ENCODE assay signal across 20 mouse cellular contexts in genomic region chr9:56915695-56916410, GRCm38 (mm10). TPM values are rescaled to one million over a fixed set of nuclear protein-coding genes. Genes with fewer than 3 reads are reported as not detected.
A peak's percentile ranks its signal among the peaks of the same experiment; 100 is the strongest.
DNase-seq lines count a peak whose midpoint lies in the region; ATAC-seq and TF ChIP-seq lines count a peak whose summit lies in the region.
"Had no signal": no experiment of that assay in that cellular context is flagged by ENCODE, and none has a peak within 500 bp of the region (broad histone marks: within the 10 kb centered on the region; RNA-seq: fewer than 3 reads in every experiment).

No protein-coding gene starts in this region.

- peak; percentile 52 for DNase-seq in gastrocnemius, adult 2 months
- DNase-seq in gastrocnemius, postnatal 25 days: no peak
- peak; percentile 24 for DNase-seq in liver, adult 2 months (ENCODE audit: extremely low read depth, low read depth, low spot score)
- no peak for DNase-seq in liver, postnatal 0 days
- peak; percentile 64 for DNase-seq in lung, postnatal 36 days
- DNase-seq: cerebellum, adult 18-20 months; kidney, adult 11 months; liver; lung, embryonic 14.5 days had no signal

- no peak for ATAC-seq in liver, postnatal 0 days
- ATAC-seq in hindbrain, embryonic 12.5 days (ENCODE audit: low FRiP score): no peak
- ATAC-seq: forebrain, embryonic 16.5 days; hindbrain, embryonic 16.5 days; midbrain, embryonic 16.5 days; Patski had no signal

- WGBS in liver, adult 2 months: 60% methylated on average over 5 of the region's 5 CpGs
- WGBS in liver, postnatal 0 days (ENCODE audit: insufficient replicate concordance): 62% methylated on average over 5 of the region's 5 CpGs
- WGBS in hindbrain, embryonic 12.5 days: 84% methylated on average over 5 of the region's 5 CpGs

- no peaks in the 10 kb centered on the region for H3K79me2 ChIP-seq in liver, adult 2 months (ENCODE audit: control insufficient read depth, insufficient read depth, low read length)

- intact Hi-C loops in gastrocnemius, adult 2 months (cut with DNase I): no loop called here

- no peak overlapping the region for H3K9ac ChIP-seq in liver, adult 2 months (ENCODE audit: low read depth, low read length)
- no peak overlapping the region for H3K9ac ChIP-seq in liver, postnatal 0 days (replicated peaks)
- no peak overlapping the region for H3K9ac ChIP-seq in hindbrain, embryonic 12.5 days
- H3K9ac ChIP-seq: embryonic facial prominence, embryonic 12.5 days; lung, embryonic 14.5 days had no signal

- peak overlapping the region; percentile 58 for H3K27ac ChIP-seq in gastrocnemius, adult 2 months
- H3K27ac ChIP-seq in liver, adult 2 months (replicated peaks; ENCODE audit: insufficient read depth, low read depth, low read length): no peak overlapping the region
- H3K27ac ChIP-seq in liver, postnatal 0 days (ENCODE audit: low read depth): no peak overlapping the region
- peak overlapping the region; percentile 32 for H3K27ac ChIP-seq in brown adipose tissue, adult 24 weeks (replicated peaks; ENCODE audit: low read depth, low read length)
- H3K27ac ChIP-seq in hindbrain, embryonic 12.5 days: no peak overlapping the region
- H3K27ac ChIP-seq: embryonic facial prominence, embryonic 12.5 days had no signal

- H3K4me3 ChIP-seq in gastrocnemius, adult 2 months: no peak overlapping the region
- no peak overlapping the region for H3K4me3 ChIP-seq in liver, adult 2 months (ENCODE audit: insufficient read depth, low read depth, low read length)
- no peak overlapping the region for H3K4me3 ChIP-seq in liver, postnatal 0 days (ENCODE audit: low read depth, low read length)
- no peak overlapping the region for H3K4me3 ChIP-seq in brown adipose tissue, adult 24 weeks (ENCODE audit: insufficient read depth, low read depth, low read length)
- H3K4me3 ChIP-seq in hindbrain, embryonic 12.5 days: no peak overlapping the region
- H3K4me3 ChIP-seq: embryonic facial prominence, embryonic 12.5 days had no signal

- H3K27me3 ChIP-seq in liver, adult 2 months (ENCODE audit: control insufficient read depth, insufficient read depth, low read length): no peaks in the 10 kb centered on the region
- no peaks in the 10 kb centered on the region for H3K27me3 ChIP-seq in liver, postnatal 0 days (ENCODE audit: insufficient read depth, low read length)
- H3K27me3 ChIP-seq in hindbrain, embryonic 12.5 days: no peaks in the 10 kb centered on the region
- H3K27me3 ChIP-seq: embryonic facial prominence, embryonic 12.5 days; Patski had no signal

- no peaks in the 10 kb centered on the region; the same call in 1 of the 2 replicates for H3K4me1 ChIP-seq in liver, adult 2 months (ENCODE audit: control insufficient read depth, insufficient read depth, low read length)
- no peaks in the 10 kb centered on the region; the same call in 1 of the 2 replicates for H3K4me1 ChIP-seq in liver, postnatal 0 days (ENCODE audit: insufficient read depth)
- peaks cover 14% of the 10 kb centered on the region for H3K4me1 ChIP-seq in brown adipose tissue, adult 24 weeks (ENCODE audit: control insufficient read depth, insufficient read depth, insufficient read length, low read length)
- no peaks in the 10 kb centered on the region for H3K4me1 ChIP-seq in hindbrain, embryonic 12.5 days
- H3K4me1 ChIP-seq: embryonic facial prominence, embryonic 12.5 days had no signal

- TF ChIP-seq POLR2A in liver, adult 2 months (IDR thresholded peaks at IDR 0.05; ENCODE audit: extremely low read depth, insufficient read depth, low read length): no peak

- H3K9me3 ChIP-seq in liver, postnatal 0 days (ENCODE audit: low read length): no peaks in the 10 kb centered on the region
- H3K9me3 ChIP-seq in hindbrain, embryonic 12.5 days (replicated peaks): no peaks in the 10 kb centered on the region
- H3K9me3 ChIP-seq: embryonic facial prominence, embryonic 12.5 days had no signal

- H3K4me2 ChIP-seq in liver, postnatal 0 days (ENCODE audit: low read depth, low read length): no peak overlapping the region
- no peak overlapping the region for H3K4me2 ChIP-seq in hindbrain, embryonic 12.5 days (replicated peaks)
- H3K4me2 ChIP-seq: embryonic facial prominence, embryonic 12.5 days; lung, embryonic 14.5 days had no signal

- no peak for TF ChIP-seq CTCF in gastrocnemius, adult 2 months (IDR thresholded peaks at IDR 0.05)
- TF ChIP-seq CTCF in liver, adult 2 months (IDR thresholded peaks at IDR 0.05; ENCODE audit: low read depth, low read length): no peak
- TF ChIP-seq CTCF in liver, postnatal 0 days (IDR thresholded peaks at IDR 0.05; ENCODE audit: low read depth): no peak

- peaks cover 11% of the 10 kb centered on the region for H3K36me3 ChIP-seq in liver, adult 2 months (ENCODE audit: control insufficient read depth, insufficient read depth, low read length)
- peaks cover 11% of the 10 kb centered on the region for H3K36me3 ChIP-seq in liver, postnatal 0 days (replicated peaks; ENCODE audit: insufficient read depth, low read length)
- peaks cover 27% of the 10 kb centered on the region for H3K36me3 ChIP-seq in hindbrain, embryonic 12.5 days

- no peak for TF ChIP-seq EP300 in liver, postnatal 0 days (IDR thresholded peaks at IDR 0.05; ENCODE audit: low read depth)

RNA-seq across cellular contexts. Expression of gene Snx33, which starts 12.3 kb away (rescaled TPM):
- 1 to 10 TPM; 4.3 to 4.7 TPM for total RNA-seq in gastrocnemius, adult 2 months (2021)
- total RNA-seq in gastrocnemius, postnatal 25 days (2021): 1 to 10 TPM; 3.4 to 5.4 TPM
- total RNA-seq in liver, adult 2 months (2014; rRNA removed): 7.6 and 8.8 TPM in 2 replicates
- 8.9 and 10.5 TPM in 2 replicates for polyA plus RNA-seq in liver, adult 2 months (2012; rRNA removed)
- 1.6 and 1.8 TPM in 2 replicates for polyA plus RNA-seq in liver, postnatal 0 days (2015; fragmentation: Nextera tagmentation; extraction: Ambion mirVana)
- polyA plus RNA-seq in brown adipose tissue, adult 24 weeks (2012; ENCODE audit: insufficient read depth, insufficient read length, missing spikeins): 5.9 and 6.8 TPM in 2 replicates
- polyA plus RNA-seq in hindbrain, embryonic 12.5 days (2016; fragmentation: Nextera tagmentation; extraction: Ambion mirVana): 7.2 and 7.3 TPM in 2 replicates

RNA-seq across cellular contexts. Expression of gene Imp3, which starts 21.4 kb away (rescaled TPM):
- total RNA-seq in gastrocnemius, adult 2 months (2021): 10 to 100 TPM; 49.1 to 51.4 TPM
- total RNA-seq in gastrocnemius, postnatal 25 days (2021): 10 to 100 TPM; 45.1 to 45.3 TPM
- total RNA-seq in liver, adult 2 months (2014; rRNA removed): 35.8 and 45.6 TPM in 2 replicates
- polyA plus RNA-seq in liver, adult 2 months (2012; rRNA removed): 145 and 151 TPM in 2 replicates
- polyA plus RNA-seq in liver, postnatal 0 days (2015; fragmentation: Nextera tagmentation; extraction: Ambion mirVana): 57.6 and 57.8 TPM in 2 replicates
- 52.9 and 57.6 TPM in 2 replicates for polyA plus RNA-seq in brown adipose tissue, adult 24 weeks (2012; ENCODE audit: insufficient read depth, insufficient read length, missing spikeins)
- polyA plus RNA-seq in hindbrain, embryonic 12.5 days (2016; fragmentation: Nextera tagmentation; extraction: Ambion mirVana): 60.9 and 62.7 TPM in 2 replicates

RNA-seq across cellular contexts. Expression of gene Snupn, which starts 34.8 kb away (rescaled TPM):
- total RNA-seq in gastrocnemius, adult 2 months (2021): 10 to 100 TPM in 1 of 2 experiments, 1 to 10 TPM in 1; 8.4 to 11.3 TPM
- 1 to 10 TPM; 7.0 to 9.1 TPM for total RNA-seq in gastrocnemius, postnatal 25 days (2021)
- total RNA-seq in liver, adult 2 months (2014; rRNA removed): 7.2 and 8.4 TPM in 2 replicates
- polyA plus RNA-seq in liver, adult 2 months (2012; rRNA removed): 3.7 and 4.2 TPM in 2 replicates
- polyA plus RNA-seq in liver, postnatal 0 days (2015; fragmentation: Nextera tagmentation; extraction: Ambion mirVana): 7.7 and 8.2 TPM in 2 replicates
- polyA plus RNA-seq in brown adipose tissue, adult 24 weeks (2012; ENCODE audit: insufficient read depth, insufficient read length, missing spikeins): 9.4 and 10.9 TPM in 2 replicates
- 24.7 and 25.3 TPM in 2 replicates for polyA plus RNA-seq in hindbrain, embryonic 12.5 days (2016; fragmentation: Nextera tagmentation; extraction: Ambion mirVana)

RNA-seq across cellular contexts. Expression of gene Cspg4, which starts 51.0 kb away (rescaled TPM):
- 1 to 10 TPM; 5.7 to 6.0 TPM for total RNA-seq in gastrocnemius, adult 2 months (2021)
- 1 to 10 TPM; 6.5 to 9.4 TPM for total RNA-seq in gastrocnemius, postnatal 25 days (2021)
- total RNA-seq in liver, adult 2 months (2014; rRNA removed): 0.09 and 0.13 TPM in 2 replicates
- 0.04 and 0.11 TPM in 2 replicates for polyA plus RNA-seq in liver, adult 2 months (2012; rRNA removed)
- polyA plus RNA-seq in liver, postnatal 0 days (2015; fragmentation: Nextera tagmentation; extraction: Ambion mirVana): 0.13 and 0.20 TPM in 2 replicates
- 21.4 and 26.0 TPM in 2 replicates for polyA plus RNA-seq in brown adipose tissue, adult 24 weeks (2012; ENCODE audit: insufficient read depth, insufficient read length, missing spikeins)
- 6.8 and 8.9 TPM in 2 replicates for polyA plus RNA-seq in hindbrain, embryonic 12.5 days (2016; fragmentation: Nextera tagmentation; extraction: Ambion mirVana)
- total RNA-seq: megakaryocyte-erythroid progenitor cell, adult 5-6 weeks had no signal

RNA-seq across cellular contexts. Expression of gene Odf3l1, which starts 51.4 kb away (rescaled TPM):
- total RNA-seq in gastrocnemius, adult 2 months (2021): under 1 TPM in 1 of 2 experiments, not detected in 1; 0.22 TPM
- under 1 TPM in 1 of 2 experiments, not detected in 1; 0.67 TPM for total RNA-seq in gastrocnemius, postnatal 25 days (2021)
- total RNA-seq in liver, adult 2 months (2014; rRNA removed): not detected in 2 replicates
- 0.11 TPM in 1 of 2 replicates, not detected in the other for polyA plus RNA-seq in liver, adult 2 months (2012; rRNA removed)
- not detected in 2 replicates for polyA plus RNA-seq in liver, postnatal 0 days (2015; fragmentation: Nextera tagmentation; extraction: Ambion mirVana)
- 19.3 and 37.5 TPM in 2 replicates for polyA plus RNA-seq in brown adipose tissue, adult 24 weeks (2012; ENCODE audit: insufficient read depth, insufficient read length, missing spikeins)
- polyA plus RNA-seq in hindbrain, embryonic 12.5 days (2016; fragmentation: Nextera tagmentation; extraction: Ambion mirVana): 0.29 and 0.54 TPM in 2 replicates
- total RNA-seq: heart, postnatal 14 days; layer of hippocampus, postnatal 25 days; left cerebral cortex, postnatal 36 days; megakaryocyte-erythroid progenitor cell, adult 5-6 weeks had no signal
- polyA plus RNA-seq: forebrain, embryonic 16.5 days; hindbrain, embryonic 16.5 days; midbrain, embryonic 16.5 days; Patski had no signal

Comparison
In these comparisons a context has a peak if more than half of its experiments do, and no peak if none do; other contexts are left out.
1. DNase-seq: peak in gastrocnemius, adult 2 months (single experiment), liver, adult 2 months (single experiment) and lung, postnatal 36 days (single experiment); none in gastrocnemius, postnatal 25 days (single experiment) and liver, postnatal 0 days (single experiment).
2. H3K27ac ChIP-seq: peak in gastrocnemius, adult 2 months (single experiment) and brown adipose tissue, adult 24 weeks (single experiment); none in liver, adult 2 months (single experiment), liver, postnatal 0 days (single experiment) and hindbrain, embryonic 12.5 days (single experiment).